Mouse (Mus musculus) liver, postnatal 0 days (tissue): Measurements from ENCODE around the gene Rnf141.
A peak's percentile ranks its signal among the peaks of the same experiment; 100 is the strongest.

Experiments used
- CTCF ChIP-seq: sonication (generic); IDR thresholded peaks from 2 replicates; pipeline ENCODE4 v1.5.1; 2016; ENCODE audit warnings: antibody characterized with exemption, low read depth
- EP300 ChIP-seq: IDR thresholded peaks from 2 replicates; pipeline ENCODE4 v1.6.1; 2016; ENCODE audit warnings: antibody characterized with exemption, low read depth, mild to moderate bottlenecking

DNA sequence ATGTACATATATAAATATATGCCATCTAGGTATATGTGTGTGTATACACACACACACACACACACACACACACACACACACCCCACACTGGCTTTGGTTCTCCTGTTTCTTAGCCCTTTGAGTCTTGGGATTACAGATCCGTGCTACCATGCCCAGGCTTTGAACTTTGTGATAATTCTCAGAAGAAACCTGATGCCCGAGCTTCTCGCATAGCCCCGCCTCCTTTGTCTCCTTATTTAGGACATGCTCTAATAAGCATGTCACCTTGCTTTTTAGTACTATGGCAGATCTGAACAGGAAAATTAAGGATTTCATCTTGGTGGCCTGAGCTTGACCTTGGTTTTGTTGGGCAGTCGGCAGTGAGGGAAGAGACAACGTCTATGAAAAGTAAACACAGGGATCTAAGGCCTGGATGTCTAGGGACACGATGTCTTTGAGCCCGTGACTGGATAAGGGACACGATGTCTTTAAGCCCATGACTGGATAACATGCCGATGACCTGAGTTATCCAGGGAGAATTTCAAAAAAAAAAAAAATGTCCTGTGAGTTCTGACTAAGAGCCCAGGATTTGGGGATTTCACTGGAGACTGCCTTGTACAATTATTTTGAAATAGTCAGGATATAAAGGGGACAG, 61.3 kb downstream of the Rnf141 start:
- TF ChIP-seq CTCF = no peak
- peak; percentile 72 for TF ChIP-seq EP300
